Mouse (Mus musculus): Measurements from ENCODE around the gene Mfsd13b.

GRCm38 (mm10) chr7:120961893-120962292 is 20.4 kb upstream of the Mfsd13b start:
- TF ChIP-seq TAL1 (IDR thresholded peaks at IDR 0.05; ENCODE audit: low read length) (no peak), GATA1 (IDR thresholded peaks at IDR 0.05; ENCODE audit: low read length) (no peak)
